Mouse (Mus musculus) liver, embryonic 14.5 days (tissue): ENCODE data around the gene Hint2. TPM values are rescaled to one million over a fixed set of nuclear protein-coding genes. Genes with fewer than 3 reads are reported as not detected.

Experiments used
- ATAC-seq: fragments of 200-750 bp; cut with Nextera tagmentation; 2 replicates; pipeline ENCODE4 v1.8.0; 2017; ENCODE audit warnings: moderate number of reproducible peaks, mild to moderate bottlenecking, moderate library complexity; ENCODE audit not compliant: insufficient read depth
- DNase-seq, 3 experiments: peaks; one replicate each; pipeline ENCODE4 v3.0.0-alpha.2; 2012 to 2013; ENCODE audit warnings: low read depth in 3 of 3, low spot score in 3 of 3
- H3K27ac ChIP-seq: fragments of 300-500 bp; sonication (generic); 2 replicates; pipeline ENCODE4 v1.5.1; 2014; ENCODE audit warnings: moderate library complexity, mild to moderate bottlenecking, control low read depth, inconsistent platforms
- H3K27me3 ChIP-seq: fragments of 300-500 bp; sonication (generic); 2 replicates; pipeline ENCODE4 v1.6.1; 2014; ENCODE audit warnings: mild to moderate bottlenecking, low read length, moderate library complexity; ENCODE audit not compliant: control insufficient read depth, insufficient read depth
- H3K36me3 ChIP-seq: fragments of 300-500 bp; sonication (generic); replicated peaks from 2 replicates; pipeline ENCODE4 v1.6.1; 2014; ENCODE audit warnings: low read depth; ENCODE audit not compliant: control insufficient read depth, insufficient read depth
- H3K4me1 ChIP-seq, 2 experiments: fragments of 200-500 bp in 1 of 2; fragments of 300-500 bp in 1 of 2; sonication (generic) in 1 of 2; replicated peaks; 2 replicates each; pipeline ENCODE4 v1.6.1; 2012 to 2014; ENCODE audit warnings: antibody characterized with exemption in 1 of 2, inconsistent platforms in 1 of 2, low read length in 1 of 2; ENCODE audit not compliant: control insufficient read depth in 2 of 2, insufficient read depth in 2 of 2
- H3K4me2 ChIP-seq: fragments of 300-500 bp; sonication (generic); 2 replicates; pipeline ENCODE4 v1.6.1; 2014; ENCODE audit warnings: low read depth, mild to moderate bottlenecking, control low read depth, moderate library complexity
- H3K4me3 ChIP-seq, 2 experiments: fragments of 200-500 bp in 1 of 2; fragments of 300-500 bp in 1 of 2; sonication (generic) in 1 of 2; 2 replicates each; pipeline ENCODE4 v1.5.1; 2012 to 2014; ENCODE audit warnings: low read depth in 2 of 2, low read length in 2 of 2, mild to moderate bottlenecking in 2 of 2, control low read depth in 1 of 2, inconsistent platforms in 1 of 2, moderate library complexity in 1 of 2; ENCODE audit not compliant: insufficient read depth in 1 of 2
- H3K9ac ChIP-seq: fragments of 300-500 bp; sonication (generic); replicated peaks from 2 replicates; pipeline ENCODE4 v1.6.1; 2014; ENCODE audit warnings: mild to moderate bottlenecking, control low read depth, moderate library complexity
- H3K9me3 ChIP-seq: fragments of 300-500 bp; sonication (generic); 2 replicates; pipeline ENCODE4 v1.6.1; 2016; ENCODE audit warnings: low read length, mixed read lengths; ENCODE audit not compliant: control insufficient read depth
- CTCF ChIP-seq: IDR thresholded peaks from 2 replicates; pipeline ENCODE4 v1.5.1; 2016; ENCODE audit warnings: antibody characterized with exemption, low read depth, control low read depth
- EP300 ChIP-seq: IDR thresholded peaks from 2 replicates; pipeline ENCODE4 v1.6.1; 2016; ENCODE audit warnings: antibody characterized with exemption, low read depth
- whole genome bisulfite sequencing: fragments of 180-500 bp; shearing (Covaris S2); extraction: QIAGEN DNeasy Blood & Tissue Kit; methylation state at CpG from one replicate; pipeline ENCODE4 v1.1.7; 2014; ENCODE audit not compliant: insufficient replicate concordance; 5-methylcytosine and 5-hydroxymethylcytosine counted together
- microRNA-seq: library from miRNA; unstranded; fragments of <30 nt; microRNA quantifications from one replicate; pipeline ENCODE4, GENCODE M21; 2016
- polyA plus RNA-seq, 2 experiments: library from polyadenylated mRNA; depleted of rRNA in 1 of 2; stranded (reverse) in 1 of 2; unstranded in 1 of 2; fragments of >200 nt; fragmentation: Nextera tagmentation in 1 of 2; extraction: Ambion mirVana in 1 of 2; gene quantifications; 2 replicates each; pipeline versions ENCODE4 v1.2.1 to v1.2.3; 2012 to 2014

Gene Hint2
- polyA plus RNA-seq, 2 experiments = 29.1 to 76.8 TPM

- peak overlapping the region; percentile 65 for H3K27ac ChIP-seq
- peak overlapping the region; percentile 10; the same call in 1 of the 2 replicates for H3K9ac ChIP-seq
- H3K27me3 ChIP-seq = no peaks in the 10 kb centered on the region
- 8% methylated on average over 10 of the region's 10 CpGs for WGBS
- ATAC-seq (peak; percentile 80; the same call in 1 of the 2 replicates), DNase-seq (peak in 1 of 3 experiments; percentile 36)
- H3K4me1 ChIP-seq = peaks cover 5 to 14% of the 10 kb centered on the region in 2 experiments; a peak in 3 of 4 replicates
- H3K9me3 ChIP-seq = no peaks in the 10 kb centered on the region
- H3K36me3 ChIP-seq = no peaks in the 10 kb centered on the region
- peak overlapping the region; percentile 55 for H3K4me2 ChIP-seq
- peak overlapping the region; percentile 4 to 33; a peak in 2 of 4 replicates for H3K4me3 ChIP-seq
- 0 out of 2 replicates have a peak, but pooled peaks have one; percentile 22 for TF ChIP-seq EP300
- TF ChIP-seq CTCF = no peak
Observed at GRCm38 (mm10) chr4:43612534-43612933, 43.7 kb downstream of the Hint2 start.

GRCm38 (mm10) chr4:43604751-43605685, 51.2 kb downstream of the Hint2 start:
- Histone ChIP-seq H3K4me2 (peak overlapping the region; percentile 74), H3K36me3 (no peaks in the 10 kb centered on the region), H3K4me3 (peak overlapping the region; percentile 31 to 35), H3K27ac (peak overlapping the region; percentile 96), H3K9me3 (no peaks in the 10 kb centered on the region), H3K4me1 (peaks cover 38 to 41% of the 10 kb centered on the region in 2 experiments), H3K9ac (peak overlapping the region; percentile 70), H3K27me3 (no peaks in the 10 kb centered on the region)
- peak; percentile 96 for ATAC-seq
- TF ChIP-seq CTCF = no peak
- peak; percentile 94 for TF ChIP-seq EP300
- peak; percentile 76 to 81 (median 77) for DNase-seq
- 27% methylated on average over 9 of the region's 9 CpGs for WGBS

Small RNAs within 50 kb of the gene (microRNA-seq; reads per million reads assigned to microRNA genes)
- not detected for gene Gm25262

Other genes starting within 250 kb of the Hint2 start
- not detected in 2 replicates for gene Fam166b, start 227.3 kb downstream of the Hint2 start, polyA plus RNA-seq (2012; rRNA removed)
- gene Fam166b, start 227.3 kb downstream of the Hint2 start, polyA plus RNA-seq (2014; fragmentation: Nextera tagmentation; extraction: Ambion mirVana) = not detected in 2 replicates
- gene Tesk1, start 214.5 kb downstream of the Hint2 start, polyA plus RNA-seq (2012; rRNA removed) = 3.3 and 4.0 TPM in 2 replicates
- gene Tesk1, start 214.5 kb downstream of the Hint2 start, polyA plus RNA-seq (2014; fragmentation: Nextera tagmentation; extraction: Ambion mirVana) = 0.65 and 1.2 TPM in 2 replicates
- 0.11 and 0.31 TPM in 2 replicates for gene Cd72, start 201.8 kb downstream of the Hint2 start, polyA plus RNA-seq (2012; rRNA removed)
- 0.74 and 0.95 TPM in 2 replicates for gene Cd72, start 201.8 kb downstream of the Hint2 start, polyA plus RNA-seq (2014; fragmentation: Nextera tagmentation; extraction: Ambion mirVana)
- 0.04 TPM in 1 of 2 replicates, not detected in the other for gene Sit1, start 172.7 kb downstream of the Hint2 start, polyA plus RNA-seq (2012; rRNA removed)
- gene Sit1, start 172.7 kb downstream of the Hint2 start, polyA plus RNA-seq (2014; fragmentation: Nextera tagmentation; extraction: Ambion mirVana) = not detected in 2 replicates
- gene Ccdc107, start 163.6 kb downstream of the Hint2 start, polyA plus RNA-seq (2012; rRNA removed) = 11.8 and 27.6 TPM in 2 replicates
- 32.1 and 36.7 TPM in 2 replicates for gene Ccdc107, start 163.6 kb downstream of the Hint2 start, polyA plus RNA-seq (2014; fragmentation: Nextera tagmentation; extraction: Ambion mirVana)
- 37.5 and 42.5 TPM in 2 replicates for gene Arhgef39, start 156.8 kb downstream of the Hint2 start, polyA plus RNA-seq (2012; rRNA removed)
- 23.4 and 24.7 TPM in 2 replicates for gene Arhgef39, start 156.8 kb downstream of the Hint2 start, polyA plus RNA-seq (2014; fragmentation: Nextera tagmentation; extraction: Ambion mirVana)
- gene Car9, start 149.5 kb downstream of the Hint2 start, polyA plus RNA-seq (2012; rRNA removed) = 0.75 and 0.84 TPM in 2 replicates
- 0.32 and 0.59 TPM in 2 replicates for gene Car9, start 149.5 kb downstream of the Hint2 start, polyA plus RNA-seq (2014; fragmentation: Nextera tagmentation; extraction: Ambion mirVana)
- 3.3 and 8.9 TPM in 2 replicates for gene Tpm2, start 132.7 kb downstream of the Hint2 start, polyA plus RNA-seq (2012; rRNA removed)
- gene Tpm2, start 132.7 kb downstream of the Hint2 start, polyA plus RNA-seq (2014; fragmentation: Nextera tagmentation; extraction: Ambion mirVana) = 12.6 and 16.1 TPM in 2 replicates
- 9.6 and 10.9 TPM in 2 replicates for gene Creb3, start 94.1 kb downstream of the Hint2 start, polyA plus RNA-seq (2012; rRNA removed)
- gene Creb3, start 94.1 kb downstream of the Hint2 start, polyA plus RNA-seq (2014; fragmentation: Nextera tagmentation; extraction: Ambion mirVana) = 21.2 and 21.7 TPM in 2 replicates
- 26.4 and 30.1 TPM in 2 replicates for gene Tln1, start 93.8 kb downstream of the Hint2 start, polyA plus RNA-seq (2012; rRNA removed)
- 39.3 and 39.7 TPM in 2 replicates for gene Tln1, start 93.8 kb downstream of the Hint2 start, polyA plus RNA-seq (2014; fragmentation: Nextera tagmentation; extraction: Ambion mirVana)
- 13.4 and 15.1 TPM in 2 replicates for gene Rgp1, start 77.8 kb downstream of the Hint2 start, polyA plus RNA-seq (2012; rRNA removed)
- gene Rgp1, start 77.8 kb downstream of the Hint2 start, polyA plus RNA-seq (2014; fragmentation: Nextera tagmentation; extraction: Ambion mirVana) = 11.0 and 11.4 TPM in 2 replicates
- 12.5 and 12.7 TPM in 2 replicates for gene Gba2, start 77.6 kb downstream of the Hint2 start, polyA plus RNA-seq (2012; rRNA removed)
- gene Gba2, start 77.6 kb downstream of the Hint2 start, polyA plus RNA-seq (2014; fragmentation: Nextera tagmentation; extraction: Ambion mirVana) = 10.5 and 11.9 TPM in 2 replicates
- not detected in 2 replicates for gene Msmp, start 72.0 kb downstream of the Hint2 start, polyA plus RNA-seq (2012; rRNA removed)
- gene Msmp, start 72.0 kb downstream of the Hint2 start, polyA plus RNA-seq (2014; fragmentation: Nextera tagmentation; extraction: Ambion mirVana) = not detected in 2 replicates
- gene Npr2, start 24.5 kb downstream of the Hint2 start, polyA plus RNA-seq (2012; rRNA removed) = 1.7 and 1.8 TPM in 2 replicates
- 0.72 and 0.80 TPM in 2 replicates for gene Npr2, start 24.5 kb downstream of the Hint2 start, polyA plus RNA-seq (2014; fragmentation: Nextera tagmentation; extraction: Ambion mirVana)
- gene Spag8, start 2.9 kb downstream of the Hint2 start, polyA plus RNA-seq (2012; rRNA removed) = 0.16 and 0.31 TPM in 2 replicates
- 0.24 TPM in 1 of 2 replicates, not detected in the other for gene Spag8, start 2.9 kb downstream of the Hint2 start, polyA plus RNA-seq (2014; fragmentation: Nextera tagmentation; extraction: Ambion mirVana)
- gene Tmem8b, start 12.5 kb upstream of the Hint2 start, polyA plus RNA-seq (2012; rRNA removed) = 0.22 and 0.37 TPM in 2 replicates
- 0.05 and 0.11 TPM in 2 replicates for gene Tmem8b, start 12.5 kb upstream of the Hint2 start, polyA plus RNA-seq (2014; fragmentation: Nextera tagmentation; extraction: Ambion mirVana)
- gene Fam221b, start 12.7 kb upstream of the Hint2 start, polyA plus RNA-seq (2012; rRNA removed) = 0.01 and 0.02 TPM in 2 replicates
- gene Fam221b, start 12.7 kb upstream of the Hint2 start, polyA plus RNA-seq (2014; fragmentation: Nextera tagmentation; extraction: Ambion mirVana) = 1.7 TPM in 2 replicates
- not detected in 2 replicates for gene Olfr70, start 44.3 kb upstream of the Hint2 start, polyA plus RNA-seq (2012; rRNA removed)
- not detected in 2 replicates for gene Olfr70, start 44.3 kb upstream of the Hint2 start, polyA plus RNA-seq (2014; fragmentation: Nextera tagmentation; extraction: Ambion mirVana)
- gene Olfr71, start 53.8 kb upstream of the Hint2 start, polyA plus RNA-seq (2012; rRNA removed) = not detected in 2 replicates
- not detected in 2 replicates for gene Olfr71, start 53.8 kb upstream of the Hint2 start, polyA plus RNA-seq (2014; fragmentation: Nextera tagmentation; extraction: Ambion mirVana)
- gene Hrct1, start 70.7 kb upstream of the Hint2 start, polyA plus RNA-seq (2012; rRNA removed) = 0.08 and 0.09 TPM in 2 replicates
- gene Hrct1, start 70.7 kb upstream of the Hint2 start, polyA plus RNA-seq (2014; fragmentation: Nextera tagmentation; extraction: Ambion mirVana) = 0.06 and 0.21 TPM in 2 replicates
- gene Spaar, start 73.6 kb upstream of the Hint2 start, polyA plus RNA-seq (2012; rRNA removed) = 0.01 and 0.02 TPM in 2 replicates
- gene Spaar, start 73.6 kb upstream of the Hint2 start, polyA plus RNA-seq (2014; fragmentation: Nextera tagmentation; extraction: Ambion mirVana) = 0.03 TPM in 1 of 2 replicates, not detected in the other
- not detected in 2 replicates for gene Olfr159, start 114.5 kb upstream of the Hint2 start, polyA plus RNA-seq (2012; rRNA removed)
- gene Olfr159, start 114.5 kb upstream of the Hint2 start, polyA plus RNA-seq (2014; fragmentation: Nextera tagmentation; extraction: Ambion mirVana) = not detected in 2 replicates
- gene Olfr156, start 167.4 kb upstream of the Hint2 start, polyA plus RNA-seq (2012; rRNA removed) = not detected in 2 replicates
- not detected in 2 replicates for gene Olfr156, start 167.4 kb upstream of the Hint2 start, polyA plus RNA-seq (2014; fragmentation: Nextera tagmentation; extraction: Ambion mirVana)
- gene Olfr157, start 183.7 kb upstream of the Hint2 start, polyA plus RNA-seq (2012; rRNA removed) = not detected in 2 replicates
- not detected in 2 replicates for gene Olfr157, start 183.7 kb upstream of the Hint2 start, polyA plus RNA-seq (2014; fragmentation: Nextera tagmentation; extraction: Ambion mirVana)
- not detected in 2 replicates for gene Olfr155, start 195.1 kb upstream of the Hint2 start, polyA plus RNA-seq (2012; rRNA removed)
- not detected in 2 replicates for gene Olfr155, start 195.1 kb upstream of the Hint2 start, polyA plus RNA-seq (2014; fragmentation: Nextera tagmentation; extraction: Ambion mirVana)
- gene Reck, start 219.1 kb upstream of the Hint2 start, polyA plus RNA-seq (2012; rRNA removed) = 1.2 and 1.7 TPM in 2 replicates
- 1.6 and 2.0 TPM in 2 replicates for gene Reck, start 219.1 kb upstream of the Hint2 start, polyA plus RNA-seq (2014; fragmentation: Nextera tagmentation; extraction: Ambion mirVana)